Mouse (Mus musculus) forebrain, postnatal 0 days (tissue): ENCODE results near the gene Ddx25. TPM values are rescaled to one million over a fixed set of nuclear protein-coding genes. Genes with fewer than 3 reads are reported as not detected.
A peak's percentile ranks its signal among the peaks of the same experiment; 100 is the strongest.

Source experiments
- ATAC-seq: fragments of 200-750 bp; cut with Nextera tagmentation; 2 replicates; pipeline ENCODE4 v1.8.0; 2017; ENCODE audit warnings: mild to moderate bottlenecking, moderate library complexity
- DNase-seq: peaks from one replicate; pipeline ENCODE4 v3.0.0-alpha.2; 2015
- H3K27ac ChIP-seq: fragments of 300-500 bp; sonication (generic); 2 replicates; pipeline ENCODE4 v1.5.1; 2014; ENCODE audit warnings: low read depth, mild to moderate bottlenecking, antibody characterized with exemption, low read length, moderate library complexity, mixed read lengths
- H3K27me3 ChIP-seq: fragments of 300-500 bp; sonication (generic); 2 replicates; pipeline ENCODE4 v1.6.1; 2014; ENCODE audit warnings: mild to moderate bottlenecking, low read length, mixed read lengths; ENCODE audit not compliant: insufficient read depth
- H3K36me3 ChIP-seq: fragments of 300-500 bp; sonication (generic); 2 replicates; pipeline ENCODE4 v1.6.1; 2014; ENCODE audit warnings: mild to moderate bottlenecking, moderate library complexity; ENCODE audit not compliant: insufficient read depth
- H3K4me1 ChIP-seq: fragments of 300-500 bp; sonication (generic); 2 replicates; pipeline ENCODE4 v1.6.1; 2014; ENCODE audit warnings: antibody characterized with exemption; ENCODE audit not compliant: insufficient read depth
- H3K4me2 ChIP-seq: fragments of 300-500 bp; sonication (generic); 2 replicates; pipeline ENCODE4 v1.6.1; 2014; ENCODE audit warnings: low read depth, mild to moderate bottlenecking, moderate library complexity
- H3K4me3 ChIP-seq: fragments of 300-500 bp; sonication (generic); 2 replicates; pipeline ENCODE4 v1.5.1; 2014; ENCODE audit warnings: low read depth, low read length, mixed read lengths
- H3K9ac ChIP-seq: fragments of 300-500 bp; sonication (generic); 2 replicates; pipeline ENCODE4 v1.6.1; 2014; ENCODE audit warnings: mild to moderate bottlenecking
- H3K9me3 ChIP-seq: fragments of 300-500 bp; sonication (generic); 2 replicates; pipeline ENCODE4 v1.6.1; 2016; ENCODE audit warnings: low read length
- CTCF ChIP-seq: sonication (generic); IDR thresholded peaks from 2 replicates; pipeline ENCODE4 v1.5.1; 2016; ENCODE audit warnings: antibody characterized with exemption, control low read depth, low read depth
- WGBS: fragments of 180-500 bp; shearing (Covaris S2); extraction: QIAGEN DNeasy Blood & Tissue Kit; methylation state at CpG from one replicate; pipeline ENCODE4 v1.1.7; 2014; 5-methylcytosine and 5-hydroxymethylcytosine counted together
- polyA plus RNA-seq: library from polyadenylated mRNA; unstranded; fragments of >200 nt; fragmentation: Nextera tagmentation; extraction: Ambion mirVana; gene quantifications from 2 replicates; pipeline ENCODE4 v1.2.1, GENCODE M21; 2015
- total RNA-seq: library from RNA; depleted of rRNA; stranded (reverse); fragments of >200 nt; gene quantifications from 2 replicates; pipeline ENCODE4 v1.2.3, GENCODE M21; 2014

Ddx25 gene
- total and polyA plus RNA-seq, 2 experiments from 2014 or later = 22.2 to 25.6 TPM

DNA sequence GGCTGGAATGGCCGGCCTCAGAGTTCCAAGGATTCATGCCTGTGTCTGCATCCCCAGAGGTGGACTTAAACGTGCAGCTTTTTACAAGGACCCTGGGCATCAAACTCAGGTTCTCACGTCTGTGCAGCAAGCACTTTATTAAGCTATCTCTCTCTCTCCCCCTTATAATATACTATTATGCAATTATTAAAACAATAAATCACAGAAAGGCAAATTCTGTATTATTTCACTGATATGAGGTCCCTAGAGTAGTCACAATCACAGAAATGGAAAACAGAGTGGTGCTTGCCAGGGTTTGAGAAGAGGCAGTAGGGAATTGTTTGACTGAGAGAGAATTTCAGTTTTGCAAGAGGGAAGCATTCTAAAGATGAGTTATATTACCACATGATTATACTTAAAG, 29.2 kb downstream of the Ddx25 start:
- DNase-seq = no peak
- Histone ChIP-seq H3K9ac (no peak overlapping the region), H3K4me3 (no peak overlapping the region), H3K27me3 (no peaks in the 10 kb centered on the region), H3K4me2 (no peak overlapping the region), H3K9me3 (no peaks in the 10 kb centered on the region), H3K4me1 (peaks cover 4% of the 10 kb centered on the region), H3K27ac (no peak overlapping the region), H3K36me3 (no peaks in the 10 kb centered on the region)
- no peak for ATAC-seq
- no peak for TF ChIP-seq CTCF
- WGBS = 77% methylated on average over 3 of the region's 3 CpGs

DNA sequence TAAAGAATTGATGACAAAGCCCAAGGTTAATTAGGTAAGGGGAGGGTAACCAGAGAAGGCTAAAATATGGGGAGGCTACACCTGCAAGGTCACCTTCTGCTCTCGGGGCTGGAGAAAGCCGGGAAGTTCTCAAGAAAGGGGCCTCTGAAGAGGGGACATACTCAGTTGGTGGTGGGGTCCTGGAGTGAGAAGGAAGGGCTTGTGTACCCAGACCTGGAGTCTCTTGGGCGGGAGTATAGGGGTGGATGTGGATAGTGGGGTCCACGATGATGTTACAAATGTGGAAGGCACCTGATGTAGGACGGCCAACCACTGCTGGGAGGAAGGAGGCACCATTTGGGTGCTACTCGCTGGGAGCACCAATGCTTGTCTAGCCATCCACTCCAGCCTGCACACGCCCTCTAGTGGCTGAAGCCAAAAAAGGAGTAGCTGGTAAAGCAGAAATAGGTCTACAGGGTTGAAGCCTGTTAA, 34.4 kb downstream of the Ddx25 start:
- Histone ChIP-seq H3K4me3 (no peak overlapping the region), H3K9me3 (no peaks in the 10 kb centered on the region), H3K27ac (peak overlapping the region; percentile 4; the same call in 1 of the 2 replicates), H3K4me1 (peaks cover 14% of the 10 kb centered on the region), H3K9ac (no peak overlapping the region), H3K4me2 (peak overlapping the region; percentile 31), H3K27me3 (no peaks in the 10 kb centered on the region), H3K36me3 (no peaks in the 10 kb centered on the region)
- peak; percentile 87 for DNase-seq
- ATAC-seq = peak; percentile 89
- 11% methylated on average over 7 of the region's 7 CpGs for WGBS
- peak; percentile 85 for TF ChIP-seq CTCF

DNA sequence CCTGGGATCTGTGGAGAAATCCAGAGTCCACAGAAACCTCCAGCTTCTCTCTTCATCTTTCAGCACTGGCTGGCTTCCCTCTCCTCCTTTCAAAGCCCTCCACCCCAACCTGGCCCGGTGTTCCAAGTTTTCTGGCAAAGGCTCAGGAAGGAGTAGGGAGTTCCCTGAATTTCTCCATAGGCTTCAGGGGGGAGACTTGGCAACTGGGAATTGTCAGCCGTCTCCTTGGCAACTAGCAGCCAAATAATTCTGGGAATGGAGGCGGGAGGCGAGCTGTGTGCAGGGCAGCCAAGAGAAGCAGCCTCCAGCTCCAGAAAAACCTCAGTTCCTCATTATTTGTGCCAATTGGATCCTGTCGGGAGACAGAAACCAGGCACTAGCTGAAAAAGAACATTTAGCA, 34.8 kb downstream of the Ddx25 start:
- H3K9ac ChIP-seq = peak overlapping the region; percentile 19; the same call in 1 of the 2 replicates
- H3K4me3 ChIP-seq = no peak overlapping the region
- 13% methylated on average over 5 of the region's 5 CpGs for WGBS
- peak; percentile 81 for DNase-seq
- no peaks in the 10 kb centered on the region for H3K27me3 ChIP-seq
- H3K4me1 ChIP-seq = peaks cover 14% of the 10 kb centered on the region
- TF ChIP-seq CTCF = no peak
- ATAC-seq = peak; percentile 86
- H3K27ac ChIP-seq = peak overlapping the region; percentile 4; the same call in 1 of the 2 replicates
- no peaks in the 10 kb centered on the region for H3K36me3 ChIP-seq
- peak overlapping the region; percentile 31 for H3K4me2 ChIP-seq
- H3K9me3 ChIP-seq = no peaks in the 10 kb centered on the region

DNA sequence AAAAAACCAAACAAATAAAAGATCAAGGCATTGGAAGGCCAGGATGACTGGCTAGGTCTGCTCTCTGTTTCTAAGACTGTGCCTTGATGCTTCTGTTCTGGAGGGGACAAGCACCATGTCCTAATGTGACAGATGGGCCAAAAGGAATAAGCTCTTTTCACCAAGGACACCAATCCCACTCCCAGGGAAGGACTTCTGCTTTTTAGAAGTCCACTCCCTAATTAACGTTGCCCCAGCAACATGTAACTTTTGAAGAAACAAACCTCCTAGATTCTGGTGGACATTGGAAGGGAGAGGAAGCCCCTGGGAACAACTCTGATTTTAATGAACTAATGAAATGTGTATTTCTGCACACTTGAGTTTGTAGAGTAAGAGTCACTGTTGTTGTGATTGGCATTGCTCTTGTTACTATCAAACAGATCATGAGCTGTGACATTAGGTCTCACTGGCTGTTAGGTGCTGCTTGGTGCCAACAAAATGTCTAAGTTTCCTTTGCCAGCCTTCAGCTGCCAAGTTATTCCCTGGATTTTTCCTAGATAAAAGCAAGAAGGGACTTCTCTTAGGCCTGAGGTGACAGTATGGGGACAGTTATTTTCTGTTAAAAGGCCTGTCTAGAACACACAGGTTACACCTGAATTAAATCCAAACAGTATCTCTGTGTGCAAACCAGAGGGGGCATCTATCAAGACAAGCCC, 35.4 kb downstream of the Ddx25 start:
- Histone ChIP-seq H3K27ac (no peak overlapping the region), H3K9ac (no peak overlapping the region), H3K4me3 (no peak overlapping the region), H3K36me3 (no peaks in the 10 kb centered on the region), H3K27me3 (no peaks in the 10 kb centered on the region), H3K4me2 (peak overlapping the region; percentile 31; the same call in 1 of the 2 replicates), H3K4me1 (peaks cover 14% of the 10 kb centered on the region), H3K9me3 (no peaks in the 10 kb centered on the region)
- no peak for TF ChIP-seq CTCF
- no peak for DNase-seq
- 31% methylated on average over 1 of the region's 1 CpGs for WGBS
- ATAC-seq = peak; percentile 9; the same call in 1 of the 2 replicates

DNA sequence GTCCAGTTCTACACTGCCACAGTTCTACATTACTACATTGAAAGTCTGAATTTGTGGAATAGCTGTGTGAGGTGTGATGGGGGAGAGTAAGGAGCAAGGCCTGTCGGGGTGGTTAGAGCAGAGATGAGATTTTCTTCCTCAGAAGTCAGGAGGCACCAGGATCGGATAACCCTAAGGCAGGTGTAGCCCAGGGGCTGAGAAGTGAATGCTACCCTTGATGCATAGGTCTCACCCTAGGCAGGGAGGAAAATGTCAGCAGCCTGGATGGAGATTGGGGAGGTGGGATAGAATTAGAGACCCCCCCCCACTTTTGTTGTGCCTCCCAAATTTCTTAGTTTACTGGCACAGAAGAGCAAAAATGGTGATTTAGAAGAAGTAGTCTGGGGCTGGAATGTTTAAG, 36.1 kb downstream of the Ddx25 start:
- Histone ChIP-seq H3K36me3 (no peaks in the 10 kb centered on the region), H3K9me3 (no peaks in the 10 kb centered on the region), H3K27ac (no peak overlapping the region), H3K9ac (no peak overlapping the region), H3K4me3 (no peak overlapping the region), H3K27me3 (no peaks in the 10 kb centered on the region), H3K4me1 (peaks cover 14% of the 10 kb centered on the region), H3K4me2 (no peak overlapping the region)
- DNase-seq (no peak), ATAC-seq (no peak)
- 80% methylated on average over 2 of the region's 2 CpGs for WGBS
- TF ChIP-seq CTCF = no peak

DNA sequence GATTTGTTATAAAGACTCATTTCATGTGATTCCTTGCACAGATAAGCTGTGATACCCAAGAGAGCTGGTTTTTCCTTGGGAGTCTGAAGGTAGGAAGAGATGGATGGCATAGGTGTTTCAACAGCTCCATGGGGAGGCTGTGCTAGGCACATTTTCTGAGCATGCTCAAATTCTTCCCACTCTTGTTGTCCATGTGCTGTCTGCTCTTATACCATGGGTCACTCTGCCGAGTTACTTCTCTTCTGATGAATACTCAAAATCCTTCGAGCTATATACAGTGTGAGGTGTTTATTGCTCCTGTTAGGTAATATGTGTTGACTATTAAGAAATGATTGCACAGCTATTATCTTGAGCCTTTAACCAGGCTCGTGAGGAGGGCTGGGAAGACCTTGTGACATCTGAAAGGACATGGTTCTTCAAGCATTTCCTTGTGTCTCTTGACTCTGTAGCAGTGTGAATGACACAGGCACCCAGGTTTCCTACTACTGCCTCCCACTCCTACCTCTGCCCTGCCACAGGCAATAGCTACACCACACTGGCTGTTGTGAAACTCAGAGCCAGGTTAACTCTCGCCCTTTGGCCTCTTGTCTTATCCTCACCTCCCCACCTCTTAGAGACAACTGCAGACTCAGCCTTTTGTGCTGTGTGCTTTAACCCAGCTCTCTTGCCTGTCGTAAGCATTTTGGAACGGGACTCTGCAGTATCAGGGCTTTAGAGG, 37.5 kb downstream of the Ddx25 start:
- WGBS = 81% methylated on average over 6 of the region's 6 CpGs
- ATAC-seq = no peak

DNA sequence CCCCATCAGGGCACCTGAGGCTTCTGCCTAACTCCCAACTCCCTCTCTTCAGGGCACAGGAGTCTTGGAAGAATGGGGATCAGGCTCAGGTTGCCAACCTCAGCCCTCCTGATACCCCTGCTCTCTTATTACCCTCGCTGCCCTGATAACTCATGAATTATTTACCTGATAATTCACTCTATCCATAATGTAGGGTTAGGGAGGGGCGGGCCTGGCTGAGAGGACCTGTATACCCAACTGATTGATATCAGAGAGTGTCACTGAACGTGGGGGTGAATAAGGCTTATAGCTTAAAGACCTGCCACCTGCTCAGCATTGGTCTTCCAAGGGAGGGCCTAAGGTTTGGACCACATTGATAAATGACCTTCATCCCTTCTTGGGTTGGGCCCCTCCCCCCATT, 40.2 kb downstream of the Ddx25 start, which contains the start of gene Gm1113:
Gene Gm1113, minus strand, starts transcription at position 101 of the 400 bp plus-strand sequence.
- Histone ChIP-seq H3K9me3 (no peaks in the 10 kb centered on the region), H3K4me2 (no peak within 1 kb of the TSS), H3K27ac (no peak within 1 kb of the TSS), H3K36me3 (no peaks in the 10 kb centered on the region), H3K4me3 (no peak within 1 kb of the TSS), H3K27me3 (no peaks in the 10 kb centered on the region), H3K4me1 (peaks cover under 1% of the 10 kb centered on the region; the same call in 1 of the 2 replicates), H3K9ac (no peak within 1 kb of the TSS)
- ATAC-seq (no peak), DNase-seq (no peak)
- no peak for TF ChIP-seq CTCF
- WGBS = 81% methylated on average over 3 of the region's 3 CpGs

More for the DNA sequence above, 37.5 kb downstream of the Ddx25 start:
- H3K4me1 ChIP-seq = peaks cover 14% of the 10 kb centered on the region
- no peak overlapping the region for H3K27ac ChIP-seq
- no peak for DNase-seq
- no peak for TF ChIP-seq CTCF
- no peak overlapping the region for H3K4me2 ChIP-seq
- no peak overlapping the region for H3K9ac ChIP-seq
- no peaks in the 10 kb centered on the region for H3K36me3 ChIP-seq
- H3K27me3 ChIP-seq = no peaks in the 10 kb centered on the region
- no peak overlapping the region for H3K4me3 ChIP-seq
- no peaks in the 10 kb centered on the region for H3K9me3 ChIP-seq
